Mouse (Mus musculus) right cerebral cortex, postnatal 4 days (tissue): ENCODE measurements around the gene Loxl3.

Experiments
- DNase-seq: peaks from one replicate; pipeline ENCODE4 v3.0.0-alpha.2; 2022

The Loxl3 gene

GRCm38 (mm10) chr6:83033249-83034185 lies at the start of gene Loxl3, which contains the start of gene Dok1:
Gene Loxl3, plus strand, starts transcription at chr6:83034173.
Gene Dok1, minus strand, starts transcription at chr6:83033471.
- peak; percentile 36 for DNase-seq

GRCm38 (mm10) chr6:82987411-82987971 lies 46.5 kb upstream of the Loxl3 start:
- no peak for DNase-seq

GRCm38 (mm10) chr6:82993696-82994095 lies 40.3 kb upstream of the Loxl3 start:
- no peak for DNase-seq

- no peak for DNase-seq
Measured at GRCm38 (mm10) chr6:82994372-82994771, 39.6 kb upstream of the Loxl3 start.

- DNase-seq, result peak; percentile 83
Measured at GRCm38 (mm10) chr6:82996740-82997315, 37.1 kb upstream of the Loxl3 start.

GRCm38 (mm10) chr6:82997511-82998102 lies 36.4 kb upstream of the Loxl3 start:
- DNase-seq, result no peak

- no peak for DNase-seq
Measured at GRCm38 (mm10) chr6:82998326-82998725, 35.6 kb upstream of the Loxl3 start.

- no peak for DNase-seq
Measured at GRCm38 (mm10) chr6:82999986-83000385, 34.0 kb upstream of the Loxl3 start.

- no peak for DNase-seq
Measured at GRCm38 (mm10) chr6:83003082-83003481, 30.9 kb upstream of the Loxl3 start.

- DNase-seq, result no peak
Measured at GRCm38 (mm10) chr6:83003850-83004249, 30.1 kb upstream of the Loxl3 start.

- DNase-seq, result no peak
Measured at GRCm38 (mm10) chr6:83004309-83004708, 29.7 kb upstream of the Loxl3 start.

- no peak for DNase-seq
Measured at GRCm38 (mm10) chr6:83004872-83005271, 29.1 kb upstream of the Loxl3 start.

- no peak for DNase-seq
Measured at GRCm38 (mm10) chr6:83005444-83006011, 28.4 kb upstream of the Loxl3 start.

GRCm38 (mm10) chr6:83006114-83006513 lies 27.9 kb upstream of the Loxl3 start:
- no peak for DNase-seq

GRCm38 (mm10) chr6:83008659-83009058 lies 25.3 kb upstream of the Loxl3 start:
- DNase-seq, result no peak

GRCm38 (mm10) chr6:83010010-83010409 lies 24.0 kb upstream of the Loxl3 start:
- DNase-seq, result no peak

- DNase-seq, result no peak
Measured at GRCm38 (mm10) chr6:83011255-83011654, 22.7 kb upstream of the Loxl3 start.

GRCm38 (mm10) chr6:83011756-83012155 lies 22.2 kb upstream of the Loxl3 start:
- no peak for DNase-seq

GRCm38 (mm10) chr6:83013444-83013843 lies 20.5 kb upstream of the Loxl3 start:
- no peak for DNase-seq

GRCm38 (mm10) chr6:83014482-83015466 lies 19.2 kb upstream of the Loxl3 start:
- no peak for DNase-seq

GRCm38 (mm10) chr6:83015749-83016148 lies 18.2 kb upstream of the Loxl3 start:
- DNase-seq, result no peak

- DNase-seq, result no peak
Measured at GRCm38 (mm10) chr6:83017190-83017589, 16.8 kb upstream of the Loxl3 start.
